Mouse (Mus musculus) myocyte (in vitro differentiated cells): Measurements from ENCODE around the gene Plekhm1. TPM values are rescaled to one million over a fixed set of nuclear protein-coding genes. Genes with fewer than 3 reads are reported as not detected.

Experiments
- H3K27me3 ChIP-seq: one replicate; pipeline ENCODE4 v1.6.1; 2011; ENCODE audit not compliant: control insufficient read depth, insufficient read depth, insufficient read length
- H3K36me3 ChIP-seq: one replicate; pipeline ENCODE4 v1.6.1; 2011; ENCODE audit not compliant: control insufficient read depth, insufficient read depth
- H3K4me2 ChIP-seq: one replicate; pipeline ENCODE4 v1.6.1; 2011; ENCODE audit warnings: low read depth, control low read depth
- H3K4me3 ChIP-seq: one replicate; pipeline ENCODE4 v1.5.1; 2011; ENCODE audit warnings: mild to moderate bottlenecking, control low read depth, moderate library complexity
- H3K79me2 ChIP-seq: one replicate; pipeline ENCODE4 v1.6.1; 2011; ENCODE audit not compliant: control insufficient read depth, insufficient read depth
- H3ac ChIP-seq: one replicate; pipeline ENCODE4 v1.6.1; 2011; ENCODE audit not compliant: control insufficient read depth, insufficient read length
- CEBPB ChIP-seq: IDR thresholded peaks from 2 replicates; pipeline ENCODE4 v1.6.1; 2011; ENCODE audit warnings: mild to moderate bottlenecking, moderate library complexity; ENCODE audit not compliant: poor library complexity, insufficient read depth, severe bottlenecking
- E2F4 ChIP-seq: IDR thresholded peaks from one replicate; pipeline ENCODE4 v1.6.1; 2011; ENCODE audit warnings: mild to moderate bottlenecking, control low read depth, moderate library complexity; ENCODE audit not compliant: insufficient read depth
- MAX ChIP-seq: IDR thresholded peaks from one replicate; pipeline ENCODE4 v1.6.1; 2011; ENCODE audit warnings: low read depth, mild to moderate bottlenecking, control low read depth
- MYOD1 ChIP-seq, 3 experiments: IDR thresholded peaks; one replicate each; pipeline ENCODE4 v1.6.1; 2011; ENCODE audit warnings: control low read depth in 2 of 3, low read depth in 2 of 3, mild to moderate bottlenecking in 2 of 3, moderate library complexity in 1 of 3; ENCODE audit not compliant: insufficient read length in 2 of 3, control insufficient read depth in 1 of 3
- MYOG ChIP-seq, 3 experiments: IDR thresholded peaks; one replicate each; pipeline ENCODE4 v1.6.1; 2011; ENCODE audit warnings: control low read depth in 2 of 3, low read depth in 2 of 3, mild to moderate bottlenecking in 2 of 3; ENCODE audit not compliant: insufficient read length in 2 of 3, control insufficient read depth in 1 of 3, insufficient read depth in 1 of 3
- POLR2A ChIP-seq: IDR thresholded peaks from one replicate; pipeline ENCODE4 v1.6.1; 2011; ENCODE audit warnings: low read depth, mild to moderate bottlenecking, control low read depth, moderate library complexity; ENCODE audit not compliant: insufficient read length
- POLR2AphosphoS2 ChIP-seq: IDR thresholded peaks from one replicate; pipeline ENCODE4 v1.6.1; 2011; ENCODE audit warnings: low read depth, control low read depth; ENCODE audit not compliant: insufficient read length
- REST ChIP-seq: IDR thresholded peaks from one replicate; pipeline ENCODE4 v1.6.1; 2011; ENCODE audit warnings: mild to moderate bottlenecking, control low read depth, moderate library complexity; ENCODE audit not compliant: insufficient read depth, insufficient read length
- SRF ChIP-seq: IDR thresholded peaks from one replicate; pipeline ENCODE4 v1.6.1; 2011; ENCODE audit warnings: low read depth; ENCODE audit not compliant: control insufficient read depth, insufficient read length
- TCF12 ChIP-seq: IDR thresholded peaks from one replicate; pipeline ENCODE4 v1.6.1; 2011; ENCODE audit warnings: mild to moderate bottlenecking, control low read depth; ENCODE audit not compliant: poor library complexity, insufficient read depth, severe bottlenecking
- TCF3 ChIP-seq: IDR thresholded peaks from one replicate; pipeline ENCODE4 v1.6.1; 2011; ENCODE audit warnings: low read depth, control low read depth; ENCODE audit not compliant: insufficient read length
- USF1 ChIP-seq: IDR thresholded peaks from one replicate; pipeline ENCODE4 v1.6.1; 2011; ENCODE audit warnings: low read depth, mild to moderate bottlenecking, control low read depth, moderate library complexity
- polyA plus RNA-seq: library from polyadenylated mRNA; unstranded; fragments of >200 nt; fragmentation: generic; extraction: Trizol; gene quantifications from one replicate; pipeline ENCODE4 v1.2.1, GENCODE M21; 2012; ENCODE audit warnings: missing spikeins

The Plekhm1 gene
- polyA plus RNA-seq, 1 experiment, result 12.2 TPM

DNA sequence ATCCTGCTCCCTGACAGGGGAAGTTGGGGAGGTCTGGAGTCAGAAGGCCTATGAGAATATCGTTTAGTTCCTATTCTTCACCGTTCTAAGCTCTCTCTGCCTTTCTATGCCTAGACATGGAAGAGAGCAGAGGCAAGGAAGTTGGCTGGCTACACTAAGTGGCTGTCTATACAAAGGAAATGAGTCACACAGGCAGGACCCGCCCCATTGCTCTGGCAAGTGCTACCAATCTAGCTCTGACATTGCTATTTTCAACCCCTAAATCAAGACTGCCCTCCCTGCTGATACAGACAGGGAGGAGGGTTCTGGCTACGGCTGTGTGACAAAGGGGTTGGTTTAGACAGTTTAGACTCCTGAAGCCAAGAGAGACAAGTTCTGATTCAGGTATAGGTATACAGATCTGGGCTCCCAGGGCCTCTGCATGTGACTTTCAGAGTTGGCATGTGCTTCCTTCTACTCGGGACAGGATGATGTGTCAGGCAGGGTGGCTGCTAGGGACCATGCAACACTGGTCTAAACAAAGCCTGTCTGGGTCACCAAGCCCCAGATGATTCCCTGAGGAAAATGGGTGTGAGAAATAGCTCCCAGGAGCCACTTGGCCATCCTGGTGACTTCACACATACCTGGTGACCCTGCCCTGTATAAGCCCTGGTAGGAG lies 30.4 kb downstream of the Plekhm1 start:
- no peak overlapping the region for H3ac ChIP-seq
- peak overlapping the region; percentile 67 for H3K4me2 ChIP-seq
- H3K79me2 ChIP-seq, result peaks cover 14% of the 10 kb centered on the region
- H3K36me3 ChIP-seq, result peaks cover 17% of the 10 kb centered on the region
- no peak for TF ChIP-seq POLR2AphosphoS2
- TF ChIP-seq MYOD1 (IDR thresholded peaks at IDR 0.05; ENCODE audit: control insufficient read depth in 1 of 3, insufficient read length in 2 of 3, low read depth in 2 of 3), result no peak
- no peak for TF ChIP-seq USF1
- TF ChIP-seq TCF3, result no peak
- no peak for TF ChIP-seq POLR2A
- TF ChIP-seq E2F4, result no peak
- no peak for TF ChIP-seq MAX
- TF ChIP-seq TCF12, result no peak
- no peak for TF ChIP-seq SRF
- TF ChIP-seq MYOG (IDR thresholded peaks at IDR 0.05; ENCODE audit: control insufficient read depth in 1 of 3, insufficient read depth in 1 of 3, insufficient read length in 2 of 3, low read depth in 2 of 3), result no peak
- no peak for TF ChIP-seq REST
- no peak for TF ChIP-seq CEBPB
- H3K27me3 ChIP-seq, result no peaks in the 10 kb centered on the region
- no peak overlapping the region for H3K4me3 ChIP-seq

DNA sequence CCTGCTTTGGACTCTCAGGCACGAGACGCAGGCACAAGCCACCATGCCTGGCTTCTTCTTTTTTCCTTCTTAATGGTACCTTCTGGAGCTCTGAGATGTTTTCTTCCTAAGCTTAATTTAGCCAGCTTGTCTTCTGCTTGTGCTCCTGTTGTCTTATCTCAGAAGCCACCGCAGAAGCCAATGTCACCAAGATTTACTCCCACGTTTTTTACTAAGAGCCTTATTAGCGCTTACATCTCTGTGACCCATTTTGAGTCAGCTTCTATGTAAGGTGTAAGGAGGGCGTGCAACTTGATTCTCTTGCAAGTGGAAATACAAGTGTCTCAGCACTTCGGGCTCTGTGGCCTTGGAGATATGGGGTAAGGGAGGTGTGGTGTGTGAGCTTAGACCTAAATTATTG lies 31.0 kb downstream of the Plekhm1 start:
- H3ac ChIP-seq, result no peak overlapping the region
- H3K4me3 ChIP-seq, result no peak overlapping the region
- H3K4me2 ChIP-seq, result peak overlapping the region; percentile 67
- H3K36me3 ChIP-seq, result peaks cover 17% of the 10 kb centered on the region
- TF ChIP-seq MAX, result no peak
- no peak for TF ChIP-seq MYOD1 (IDR thresholded peaks at IDR 0.05; ENCODE audit: control insufficient read depth in 1 of 3, insufficient read length in 2 of 3, low read depth in 2 of 3)
- TF ChIP-seq POLR2A, result no peak
- TF ChIP-seq E2F4, result no peak
- TF ChIP-seq POLR2AphosphoS2, result no peak
- no peak for TF ChIP-seq REST
- TF ChIP-seq TCF12, result no peak
- no peaks in the 10 kb centered on the region for H3K27me3 ChIP-seq
- H3K79me2 ChIP-seq, result peaks cover 14% of the 10 kb centered on the region

DNA sequence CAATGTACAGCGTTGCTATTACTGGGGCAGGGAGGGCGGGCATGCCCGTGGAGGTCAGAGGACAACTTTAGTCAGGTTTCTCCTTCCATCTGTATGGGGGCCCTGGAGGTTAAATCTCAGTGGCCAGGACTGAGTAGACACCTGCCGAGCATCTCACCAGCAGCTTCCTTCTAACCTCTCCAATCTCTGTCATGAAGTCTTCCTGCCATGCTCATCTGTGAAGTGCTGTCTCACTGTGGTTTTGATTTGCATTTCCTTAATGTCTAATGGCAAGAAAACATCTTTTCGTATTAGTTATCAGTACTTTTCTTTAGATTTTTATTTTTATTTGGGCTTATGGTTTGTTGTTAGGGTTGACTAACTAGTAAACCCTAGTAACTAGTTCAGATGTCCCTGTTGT lies 32.0 kb downstream of the Plekhm1 start:
- Histone ChIP-seq H3ac (no peak overlapping the region), H3K4me2 (no peak overlapping the region), H3K79me2 (peaks cover 14% of the 10 kb centered on the region), H3K27me3 (no peaks in the 10 kb centered on the region), H3K4me3 (no peak overlapping the region), H3K36me3 (peaks cover 25% of the 10 kb centered on the region)
- TF ChIP-seq POLR2A (no peak), USF1 (no peak), MAX (no peak), REST (no peak), TCF12 (no peak)

DNA sequence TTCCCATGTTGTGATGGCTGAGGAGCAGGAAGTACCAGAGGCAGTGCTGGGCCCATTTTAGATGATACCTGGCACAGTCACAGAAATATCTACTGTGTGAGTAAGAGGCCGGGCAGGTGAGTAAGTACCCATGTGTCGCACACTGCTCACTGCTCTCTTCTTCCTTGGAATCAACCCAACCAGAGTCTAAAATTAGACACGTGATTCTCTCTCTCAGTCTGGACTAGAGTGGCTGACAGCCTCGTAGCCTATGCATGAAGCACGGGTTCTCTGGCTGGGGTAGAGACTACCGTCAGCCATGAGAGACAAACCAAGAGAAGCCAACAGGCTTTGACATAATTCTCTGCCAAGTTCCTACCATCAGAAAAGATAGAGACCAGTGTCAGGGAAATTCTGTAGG lies 34.1 kb downstream of the Plekhm1 start:
- Histone ChIP-seq H3ac (no peak overlapping the region), H3K36me3 (peaks cover 29% of the 10 kb centered on the region), H3K79me2 (peaks cover 8% of the 10 kb centered on the region), H3K4me3 (no peak overlapping the region), H3K27me3 (no peaks in the 10 kb centered on the region), H3K4me2 (no peak overlapping the region)
- no peak for TF ChIP-seq POLR2AphosphoS2
- no peak for TF ChIP-seq CEBPB
- no peak for TF ChIP-seq MYOD1 (IDR thresholded peaks at IDR 0.05; ENCODE audit: control insufficient read depth in 1 of 3, insufficient read length in 2 of 3, low read depth in 2 of 3)
- no peak for TF ChIP-seq TCF12
- no peak for TF ChIP-seq MYOG (IDR thresholded peaks at IDR 0.05; ENCODE audit: control insufficient read depth in 1 of 3, insufficient read depth in 1 of 3, insufficient read length in 2 of 3, low read depth in 2 of 3)
- TF ChIP-seq TCF3, result no peak
- TF ChIP-seq POLR2A, result no peak
- no peak for TF ChIP-seq SRF
- TF ChIP-seq USF1, result no peak
- TF ChIP-seq MAX, result no peak
- TF ChIP-seq REST, result no peak
- no peak for TF ChIP-seq E2F4

DNA sequence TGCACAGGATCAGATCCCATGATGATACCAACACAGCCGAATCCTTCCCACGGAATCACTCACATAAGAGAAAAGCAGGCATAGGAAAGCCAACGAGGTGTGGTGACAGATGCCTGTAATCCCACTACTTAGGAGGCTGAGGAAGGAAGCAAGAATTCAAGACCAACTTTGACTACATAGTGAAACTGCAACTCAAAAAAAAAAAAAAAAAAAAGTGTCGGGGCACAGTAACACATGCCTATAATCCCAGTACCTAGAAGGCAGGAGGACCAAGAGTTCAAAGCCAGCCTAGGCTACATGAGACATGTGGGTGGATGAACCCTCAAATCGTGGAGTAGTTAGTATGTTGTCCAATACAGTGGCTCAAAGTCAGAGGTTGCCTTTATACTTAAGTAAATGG lies 36.7 kb downstream of the Plekhm1 start:
- Histone ChIP-seq H3ac (no peak overlapping the region), H3K79me2 (no peaks in the 10 kb centered on the region), H3K36me3 (peaks cover 29% of the 10 kb centered on the region), H3K4me2 (no peak overlapping the region), H3K27me3 (no peaks in the 10 kb centered on the region), H3K4me3 (no peak overlapping the region)
- no peak for TF ChIP-seq E2F4
- no peak for TF ChIP-seq TCF12
- no peak for TF ChIP-seq MYOD1 (IDR thresholded peaks at IDR 0.05; ENCODE audit: control insufficient read depth in 1 of 3, insufficient read length in 2 of 3, low read depth in 2 of 3)
- TF ChIP-seq USF1, result no peak
- TF ChIP-seq POLR2AphosphoS2, result no peak
- TF ChIP-seq REST, result no peak
- no peak for TF ChIP-seq POLR2A
- no peak for TF ChIP-seq MAX
- no peak for TF ChIP-seq MYOG (IDR thresholded peaks at IDR 0.05; ENCODE audit: control insufficient read depth in 1 of 3, insufficient read depth in 1 of 3, insufficient read length in 2 of 3, low read depth in 2 of 3)
- TF ChIP-seq TCF3, result no peak
- no peak for TF ChIP-seq CEBPB
